Mouse (Mus musculus): ENCODE measurements around the gene Ubl3. TPM values are rescaled to one million over a fixed set of nuclear protein-coding genes. Genes with fewer than 3 reads are reported as not detected.

Ubl3 gene
- total and polyA plus RNA-seq, 3 experiments, result 43.6 to 112 (median 92.7) TPM

GRCm38 (mm10) chr5:148593607-148594006 lies 41.0 kb upstream of the Ubl3 start:
- Histone ChIP-seq H3K36me3 (ENCODE audit: control insufficient read depth, insufficient read depth, low read length) (no peaks in the 10 kb centered on the region), H3K4me3 (no peak overlapping the region), H3K79me2 (replicated peaks; ENCODE audit: control insufficient read depth, insufficient read depth, low read length) (no peaks in the 10 kb centered on the region), H3K9ac (ENCODE audit: low read depth, low read length) (no peak overlapping the region), H3K27me3 (ENCODE audit: control insufficient read depth, insufficient read depth, low read length) (no peaks in the 10 kb centered on the region), H3K4me1 (ENCODE audit: control insufficient read depth, insufficient read depth, low read length) (no peaks in the 10 kb centered on the region), H3K27ac (no peak overlapping the region)
- intact Hi-C loops (cut with DNase I), result no loop called here
- TF ChIP-seq CTCF (IDR thresholded peaks at IDR 0.05) (no peak), EP300 (IDR thresholded peaks at IDR 0.05; ENCODE audit: insufficient read depth, low read depth, low read length) (no peak)
- WGBS, result 66% methylated on average over 4 of the region's 4 CpGs
- no peak for DNase-seq

- 79% methylated on average over 7 of the region's 7 CpGs for WGBS
- no peak overlapping the region for H3K27ac ChIP-seq
Measured at GRCm38 (mm10) chr5:148591448-148591862, 38.9 kb upstream of the Ubl3 start.

GRCm38 (mm10) chr5:148590603-148591447 lies 38.2 kb upstream of the Ubl3 start:
- intact Hi-C loops (cut with DNase I), result no loop called here
- H3K27ac ChIP-seq, result no peak overlapping the region
- no peaks in the 10 kb centered on the region for H3K36me3 ChIP-seq (ENCODE audit: control insufficient read depth, insufficient read depth, low read length)
- DNase-seq, result no peak
- H3K27me3 ChIP-seq (ENCODE audit: control insufficient read depth, insufficient read depth, low read length), result no peaks in the 10 kb centered on the region
- TF ChIP-seq CTCF (IDR thresholded peaks at IDR 0.05) (no peak), POLR2A (IDR thresholded peaks at IDR 0.05; ENCODE audit: insufficient read depth, low read depth, low read length) (no peak), EP300 (IDR thresholded peaks at IDR 0.05; ENCODE audit: insufficient read depth, low read depth, low read length) (no peak)
- H3K79me2 ChIP-seq (replicated peaks; ENCODE audit: control insufficient read depth, insufficient read depth, low read length), result no peaks in the 10 kb centered on the region
- no peak overlapping the region for H3K9ac ChIP-seq (ENCODE audit: low read depth, low read length)
- no peak overlapping the region for H3K4me3 ChIP-seq
- WGBS, result 77% methylated on average over 20 of the region's 20 CpGs
- no peaks in the 10 kb centered on the region for H3K4me1 ChIP-seq (ENCODE audit: control insufficient read depth, insufficient read depth, low read length)

More at GRCm38 (mm10) chr5:148591448-148591862, 38.9 kb upstream of the Ubl3 start:
- TF ChIP-seq EP300 (IDR thresholded peaks at IDR 0.05; ENCODE audit: insufficient read depth, low read depth, low read length), result no peak
- no peak for TF ChIP-seq POLR2A (IDR thresholded peaks at IDR 0.05; ENCODE audit: insufficient read depth, low read depth, low read length)
- TF ChIP-seq CTCF (IDR thresholded peaks at IDR 0.05), result no peak
- Histone ChIP-seq H3K4me1 (ENCODE audit: control insufficient read depth, insufficient read depth, low read length) (no peaks in the 10 kb centered on the region), H3K4me3 (no peak overlapping the region), H3K79me2 (replicated peaks; ENCODE audit: control insufficient read depth, insufficient read depth, low read length) (no peaks in the 10 kb centered on the region), H3K27me3 (ENCODE audit: control insufficient read depth, insufficient read depth, low read length) (no peaks in the 10 kb centered on the region), H3K36me3 (ENCODE audit: control insufficient read depth, insufficient read depth, low read length) (no peaks in the 10 kb centered on the region), H3K9ac (ENCODE audit: low read depth, low read length) (no peak overlapping the region)
- no peak for DNase-seq
- intact Hi-C loops (cut with DNase I), result no loop called here

- Histone ChIP-seq H3K4me1 (ENCODE audit: control insufficient read depth, insufficient read depth, low read length) (no peaks in the 10 kb centered on the region), H3K27me3 (ENCODE audit: control insufficient read depth, insufficient read depth, low read length) (no peaks in the 10 kb centered on the region), H3K9ac (ENCODE audit: low read depth, low read length) (no peak overlapping the region), H3K79me2 (replicated peaks; ENCODE audit: control insufficient read depth, insufficient read depth, low read length) (no peaks in the 10 kb centered on the region), H3K36me3 (ENCODE audit: control insufficient read depth, insufficient read depth, low read length) (no peaks in the 10 kb centered on the region), H3K4me3 (no peak overlapping the region), H3K27ac (no peak overlapping the region)
- TF ChIP-seq EP300 (IDR thresholded peaks at IDR 0.05; ENCODE audit: insufficient read depth, low read depth, low read length) (no peak), POLR2A (IDR thresholded peaks at IDR 0.05; ENCODE audit: insufficient read depth, low read depth, low read length) (no peak), CTCF (IDR thresholded peaks at IDR 0.05) (no peak)
- 88% methylated on average over 3 of the region's 3 CpGs for WGBS
- intact Hi-C loops (cut with DNase I), result no loop called here
- no peak for DNase-seq
Measured at GRCm38 (mm10) chr5:148588987-148589386, 36.4 kb upstream of the Ubl3 start.

GRCm38 (mm10) chr5:148588142-148588650 lies 35.6 kb upstream of the Ubl3 start:
- no peak for DNase-seq
- WGBS, result 62% methylated on average over 6 of the region's 6 CpGs
- TF ChIP-seq CTCF (IDR thresholded peaks at IDR 0.05) (no peak), EP300 (IDR thresholded peaks at IDR 0.05; ENCODE audit: insufficient read depth, low read depth, low read length) (no peak), POLR2A (IDR thresholded peaks at IDR 0.05; ENCODE audit: insufficient read depth, low read depth, low read length) (no peak)
- no peaks in the 10 kb centered on the region for H3K27me3 ChIP-seq (ENCODE audit: control insufficient read depth, insufficient read depth, low read length)
- H3K9ac ChIP-seq (ENCODE audit: low read depth, low read length), result no peak overlapping the region
- no peaks in the 10 kb centered on the region for H3K4me1 ChIP-seq (ENCODE audit: control insufficient read depth, insufficient read depth, low read length)
- no peaks in the 10 kb centered on the region for H3K79me2 ChIP-seq (replicated peaks; ENCODE audit: control insufficient read depth, insufficient read depth, low read length)
- intact Hi-C loops (cut with DNase I), result no loop called here
- H3K36me3 ChIP-seq (ENCODE audit: control insufficient read depth, insufficient read depth, low read length), result no peaks in the 10 kb centered on the region
- H3K4me3 ChIP-seq, result no peak overlapping the region
- H3K27ac ChIP-seq, result no peak overlapping the region

- no peaks in the 10 kb centered on the region for H3K27me3 ChIP-seq (ENCODE audit: control insufficient read depth, insufficient read depth, low read length)
- no peak overlapping the region for H3K27ac ChIP-seq
- H3K9ac ChIP-seq (ENCODE audit: low read depth, low read length), result no peak overlapping the region
- H3K4me1 ChIP-seq (ENCODE audit: control insufficient read depth, insufficient read depth, low read length), result no peaks in the 10 kb centered on the region
- DNase-seq, result no peak
- H3K36me3 ChIP-seq (ENCODE audit: control insufficient read depth, insufficient read depth, low read length), result no peaks in the 10 kb centered on the region
- H3K4me3 ChIP-seq, result no peak overlapping the region
- H3K79me2 ChIP-seq (replicated peaks; ENCODE audit: control insufficient read depth, insufficient read depth, low read length), result no peaks in the 10 kb centered on the region
- TF ChIP-seq EP300 (IDR thresholded peaks at IDR 0.05; ENCODE audit: insufficient read depth, low read depth, low read length), result no peak
- no peak for TF ChIP-seq POLR2A (IDR thresholded peaks at IDR 0.05; ENCODE audit: insufficient read depth, low read depth, low read length)
- no peak for TF ChIP-seq CTCF (IDR thresholded peaks at IDR 0.05)
- WGBS, result 86% methylated on average over 13 of the region's 13 CpGs
- intact Hi-C loops (cut with DNase I), result no loop called here
Measured at GRCm38 (mm10) chr5:148580388-148580985, 27.9 kb upstream of the Ubl3 start.

All from heart, adult 2 months (tissue).